Mouse (Mus musculus) adrenal gland, postnatal 10 days (tissue): ENCODE results near the gene Pou2f1. TPM values are rescaled to one million over a fixed set of nuclear protein-coding genes. Genes with fewer than 3 reads are reported as not detected.

Source experiments
- DNase-seq: peaks from one replicate; pipeline ENCODE4 v3.0.0; 2021; ENCODE audit warnings: mixed read lengths
- total RNA-seq, 2 experiments: library from RNA; stranded (reverse); gene quantifications; 2 replicates each; pipeline ENCODE4 v1.2.3; 2021

Gene Pou2f1
- total RNA-seq, 2 experiments from 2014 or later = 11.3 to 17.5 TPM

- DNase-seq = no peak
Measured at GRCm38 (mm10) chr1:165882146-165882900, 120.2 kb downstream of the Pou2f1 start.

- DNase-seq = no peak
Measured at GRCm38 (mm10) chr1:165878751-165879150, 123.7 kb downstream of the Pou2f1 start.

GRCm38 (mm10) chr1:165875520-165876284 lies 126.8 kb downstream of the Pou2f1 start:
- no peak for DNase-seq

GRCm38 (mm10) chr1:165874645-165875044 lies 127.8 kb downstream of the Pou2f1 start:
- DNase-seq = no peak

- no peak for DNase-seq
Measured at GRCm38 (mm10) chr1:165868659-165869058, 133.8 kb downstream of the Pou2f1 start.

GRCm38 (mm10) chr1:165866630-165867280 lies 135.7 kb downstream of the Pou2f1 start:
- DNase-seq = no peak

GRCm38 (mm10) chr1:165864864-165865795 lies 137.3 kb downstream of the Pou2f1 start:
- no peak for DNase-seq

- no peak for DNase-seq
Measured at GRCm38 (mm10) chr1:165862059-165862458, 140.4 kb downstream of the Pou2f1 start.

GRCm38 (mm10) chr1:165861235-165861609 lies 141.3 kb downstream of the Pou2f1 start:
- no peak for DNase-seq

GRCm38 (mm10) chr1:165860373-165861234 lies 141.9 kb downstream of the Pou2f1 start:
- no peak for DNase-seq

GRCm38 (mm10) chr1:165858356-165858755 lies 144.1 kb downstream of the Pou2f1 start:
- DNase-seq = no peak

GRCm38 (mm10) chr1:165857279-165857678 lies 145.2 kb downstream of the Pou2f1 start:
- DNase-seq = no peak

- no peak for DNase-seq
Measured at GRCm38 (mm10) chr1:165855759-165856545, 146.5 kb downstream of the Pou2f1 start.

- peak; percentile 83 for DNase-seq
Measured at GRCm38 (mm10) chr1:165853729-165854420, 148.6 kb downstream of the Pou2f1 start.

GRCm38 (mm10) chr1:165853131-165853721 lies 149.3 kb downstream of the Pou2f1 start:
- DNase-seq = no peak

- DNase-seq = no peak
Measured at GRCm38 (mm10) chr1:165852131-165852530, 150.3 kb downstream of the Pou2f1 start.

- no peak for DNase-seq
Measured at GRCm38 (mm10) chr1:165849458-165850445, 152.7 kb downstream of the Pou2f1 start.

GRCm38 (mm10) chr1:165848881-165849280 lies 153.6 kb downstream of the Pou2f1 start:
- DNase-seq = no peak
